8 mouse cellular contexts compared by ENCODE assay signal in the genomic region with DNA sequence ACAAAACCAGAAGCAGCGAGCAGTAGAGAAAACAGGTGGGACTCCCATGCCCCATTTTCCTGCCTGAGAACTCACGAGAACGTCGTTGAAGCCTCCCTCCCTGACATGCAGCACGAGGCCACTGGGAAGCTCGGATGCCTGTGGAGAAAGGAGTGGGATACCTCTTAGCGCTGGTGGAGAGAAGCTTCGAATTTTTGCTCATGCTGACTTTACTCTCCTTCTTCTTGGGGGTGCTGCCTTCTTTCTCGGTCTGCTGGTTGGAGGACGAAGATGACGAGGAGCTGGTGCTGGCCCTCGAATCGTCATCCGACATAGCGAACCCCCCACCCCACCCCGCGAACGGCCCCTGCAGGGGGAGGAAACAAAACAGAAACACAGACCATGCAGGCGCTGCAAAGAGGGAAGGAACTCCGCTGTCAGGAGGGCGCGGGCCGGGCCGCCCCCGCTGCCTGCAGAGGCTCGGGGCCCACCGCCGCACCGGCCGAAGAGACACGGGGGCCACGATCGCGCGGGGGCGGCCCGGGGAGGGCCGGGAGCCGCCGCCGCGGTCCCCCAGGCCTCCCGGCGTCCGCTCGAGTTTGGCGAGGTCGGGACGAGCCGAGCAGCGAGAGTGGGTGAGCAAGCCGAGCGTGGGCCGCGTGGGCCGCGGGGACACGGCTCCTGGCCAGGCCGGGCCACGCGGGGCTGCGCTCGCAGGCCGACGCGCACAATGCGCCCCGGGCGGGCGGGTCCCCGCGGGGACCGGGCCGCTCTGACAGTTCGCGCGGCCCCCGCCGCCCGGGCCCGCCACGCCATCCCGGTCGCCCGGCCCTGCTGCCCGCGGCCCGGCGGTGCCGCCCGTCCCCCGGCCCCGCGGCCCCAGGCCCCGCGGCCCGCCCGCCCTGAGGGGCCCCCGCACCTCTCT. TPM values are rescaled to one million over a fixed set of nuclear protein-coding genes. Genes with fewer than 3 reads are reported as not detected.
DNase-seq lines count a peak whose midpoint lies in the region; ATAC-seq lines count a peak whose summit lies in the region.

No protein-coding gene starts in this region.

- H3K4me2 ChIP-seq in forebrain, embryonic 14.5 days (ENCODE audit: low read length): peak overlapping the region; percentile 66

- H3K27me3 ChIP-seq in forebrain, embryonic 14.5 days (replicated peaks; ENCODE audit: control insufficient read depth, insufficient read depth, low read length): no peaks in the 10 kb centered on the region

- peak; percentile 28 for DNase-seq in ES-CJ7 (ENCODE audit: low read depth, low spot score)
- peak; percentile 46 to 59 for DNase-seq in adrenal gland, postnatal 36 days
- DNase-seq in forebrain, embryonic 14.5 days (ENCODE audit: low spot score): peak; percentile 49
- DNase-seq in heart, postnatal 4 days: peak; percentile 54
- DNase-seq in layer of hippocampus, postnatal 36 days: peak; percentile 26 to 38
- DNase-seq in lung, postnatal 4 days: peak; percentile 63 to 66
- DNase-seq in right cerebral cortex, adult 2 months (ENCODE audit: low spot score in 2 of 2): peak; percentile 32 to 42
- peak; percentile 38 to 64 for DNase-seq in urinary bladder, postnatal 4 days (ENCODE audit: low spot score in 2 of 2)

- H3K9ac ChIP-seq in forebrain, embryonic 14.5 days (ENCODE audit: low read length): peak overlapping the region; percentile 98

- WGBS in forebrain, embryonic 14.5 days: under 1% methylated on average over 46 of the region's 99 CpGs

- peak overlapping the region; percentile 88 for H3K27ac ChIP-seq in forebrain, embryonic 14.5 days (ENCODE audit: low read depth, low read length)

- peak; percentile 85 for ATAC-seq in forebrain, embryonic 14.5 days

- H3K4me1 ChIP-seq in forebrain, embryonic 14.5 days (ENCODE audit: control insufficient read depth, insufficient read depth, low read length): peaks cover 23% of the 10 kb centered on the region

- H3K9me3 ChIP-seq in forebrain, embryonic 14.5 days (replicated peaks; ENCODE audit: control insufficient read depth, low read length): no peaks in the 10 kb centered on the region

- 0 out of 2 replicates have a peak, but pooled peaks cover 5% of the 10 kb centered on the region for H3K36me3 ChIP-seq in forebrain, embryonic 14.5 days (ENCODE audit: control insufficient read depth, insufficient read depth, low read length)

- H3K4me3 ChIP-seq in forebrain, embryonic 14.5 days (ENCODE audit: low read depth, low read length): peak overlapping the region; percentile 87

RNA-seq across cellular contexts. Expression of a gene that starts 0.6 kb away (rescaled TPM):
- 10 to 100 TPM; 71.8 to 75.0 TPM for total RNA-seq in adrenal gland, postnatal 36 days (2021)
- 78.0 and 78.7 TPM in 2 replicates for polyA plus RNA-seq in forebrain, embryonic 14.5 days (2014; fragmentation: Nextera tagmentation; extraction: Ambion mirVana)
- 10 to 100 TPM; 43.7 to 47.1 TPM for total RNA-seq in heart, postnatal 4 days (2021)
- total RNA-seq in layer of hippocampus, postnatal 36 days (2021): 100 to 1,000 TPM; 112 to 119 TPM

RNA-seq across cellular contexts. Expression of a gene that starts 59.9 kb away (rescaled TPM):
- total RNA-seq in adrenal gland, postnatal 36 days (2021): 100 to 1,000 TPM; 864 to 902 TPM
- polyA plus RNA-seq in forebrain, embryonic 14.5 days (2014; fragmentation: Nextera tagmentation; extraction: Ambion mirVana): 374 and 464 TPM in 2 replicates
- 1,000 to 10,000 TPM in 1 of 2 experiments, 100 to 1,000 TPM in 1; 916 to 1,021 TPM for total RNA-seq in heart, postnatal 4 days (2021)
- 100 to 1,000 TPM; 390 to 394 TPM for total RNA-seq in layer of hippocampus, postnatal 36 days (2021)

Comparison
In these comparisons a context has a peak if more than half of its experiments do, and no peak if none do; other contexts are left out.
1. Peak in every context shown above with its lines: DNase-seq, ATAC-seq, H3K4me3 ChIP-seq and H3K27ac ChIP-seq.